Mouse (Mus musculus) cerebellum, adult 2 months (tissue): ENCODE measurements around the gene Insrr. TPM values are rescaled to one million over a fixed set of nuclear protein-coding genes. Genes with fewer than 3 reads are reported as not detected.

Experiments used
- DNase-seq, 2 experiments: peaks; one replicate each; pipeline ENCODE4 v3.0.0; 2021
- H3K27ac ChIP-seq: fragments of 200-500 bp; 2 replicates; pipeline ENCODE4 v1.5.1; 2012; ENCODE audit warnings: low read length, control low read depth, inconsistent platforms; ENCODE audit not compliant: insufficient read depth
- H3K27me3 ChIP-seq: fragments of 200-500 bp; 2 replicates; pipeline ENCODE4 v1.6.1; 2012; ENCODE audit warnings: inconsistent platforms, mild to moderate bottlenecking, low read length, moderate library complexity; ENCODE audit not compliant: control insufficient read depth, insufficient read depth
- H3K4me1 ChIP-seq: fragments of 200-500 bp; 2 replicates; pipeline ENCODE4 v1.6.1; 2011; ENCODE audit warnings: low read length; ENCODE audit not compliant: control insufficient read depth, insufficient read depth
- H3K4me3 ChIP-seq: fragments of 200-500 bp; replicated peaks from 2 replicates; pipeline ENCODE3; 2011; ENCODE audit warnings: mild to moderate bottlenecking, low read depth, low read length, control low read depth; ENCODE audit not compliant: insufficient read depth
- CTCF ChIP-seq: fragments of 200-500 bp; IDR thresholded peaks from 2 replicates; pipeline ENCODE4 v1.5.1; 2011; ENCODE audit warnings: low read depth, mild to moderate bottlenecking, control low read depth, low read length, moderate library complexity, borderline replicate concordance; ENCODE audit not compliant: insufficient read depth
- POLR2A ChIP-seq: fragments of 200-500 bp; IDR thresholded peaks from 2 replicates; pipeline ENCODE4 v1.6.1; 2011; ENCODE audit warnings: low read length, control low read depth, borderline replicate concordance; ENCODE audit not compliant: insufficient read depth
- WGBS: fragments of 180-500 bp; shearing (Covaris S2); methylation state at CpG from one replicate; pipeline ENCODE4 v1.1.7; 2018; 5-methylcytosine and 5-hydroxymethylcytosine counted together
- polyA plus RNA-seq: library from polyadenylated mRNA; depleted of rRNA; stranded (reverse); fragments of >200 nt; gene quantifications from 2 replicates; pipeline ENCODE4 v1.2.3, GENCODE M21; 2012

Insrr gene
- polyA plus RNA-seq, 1 experiment: 1.4 TPM

- DNase-seq: no peak
- H3K4me3 ChIP-seq: no peak overlapping the region
- no peak overlapping the region for H3K27ac ChIP-seq
- TF ChIP-seq POLR2A (no peak), CTCF (no peak)
- H3K27me3 ChIP-seq: no peaks in the 10 kb centered on the region
- H3K4me1 ChIP-seq: no peaks in the 10 kb centered on the region
- whole genome bisulfite sequencing: 29% methylated on average over 4 of the region's 5 CpGs
These were observed 38.1 kb upstream of the Insrr start for GRCm38 (mm10) chr3:87758641-87759040.

GRCm38 (mm10) chr3:87761408-87762375 lies 35.1 kb upstream of the Insrr start:
- no peak overlapping the region for H3K4me3 ChIP-seq
- DNase-seq: no peak
- H3K27ac ChIP-seq: no peak overlapping the region
- WGBS: 76% methylated on average over 20 of the region's 20 CpGs
- no peaks in the 10 kb centered on the region for H3K4me1 ChIP-seq
- H3K27me3 ChIP-seq: no peaks in the 10 kb centered on the region
- no peak for TF ChIP-seq POLR2A
- TF ChIP-seq CTCF: no peak

- Histone ChIP-seq H3K4me1 (no peaks in the 10 kb centered on the region), H3K4me3 (no peak overlapping the region), H3K27ac (no peak overlapping the region), H3K27me3 (no peaks in the 10 kb centered on the region)
- DNase-seq: no peak
- 59% methylated on average over 4 of the region's 4 CpGs for WGBS
- TF ChIP-seq POLR2A (no peak), CTCF (no peak)
These were observed 33.5 kb upstream of the Insrr start for GRCm38 (mm10) chr3:87763202-87763601.

- no peaks in the 10 kb centered on the region for H3K4me1 ChIP-seq
- H3K27ac ChIP-seq: no peak overlapping the region
- H3K27me3 ChIP-seq: no peaks in the 10 kb centered on the region
- 19% methylated on average over 15 of the region's 15 CpGs for WGBS
- TF ChIP-seq POLR2A (no peak), CTCF (no peak)
- H3K4me3 ChIP-seq: no peak overlapping the region
- DNase-seq: no peak
These were observed 33.0 kb upstream of the Insrr start for GRCm38 (mm10) chr3:87763683-87764289.

- no peak overlapping the region for H3K4me3 ChIP-seq
- 17% methylated on average over 10 of the region's 10 CpGs for WGBS
- H3K27ac ChIP-seq: no peak overlapping the region
- no peaks in the 10 kb centered on the region for H3K27me3 ChIP-seq
- H3K4me1 ChIP-seq: no peaks in the 10 kb centered on the region
- DNase-seq: no peak
- TF ChIP-seq POLR2A (no peak), CTCF (no peak)
These were observed 32.2 kb upstream of the Insrr start for GRCm38 (mm10) chr3:87764506-87764905.

- 33% methylated on average over 10 of the region's 10 CpGs for WGBS
- TF ChIP-seq POLR2A (no peak), CTCF (no peak)
- no peak for DNase-seq
- no peak overlapping the region for H3K27ac ChIP-seq
- H3K4me3 ChIP-seq: no peak overlapping the region
- no peaks in the 10 kb centered on the region for H3K4me1 ChIP-seq
- H3K27me3 ChIP-seq: no peaks in the 10 kb centered on the region
These were observed 31.7 kb upstream of the Insrr start for GRCm38 (mm10) chr3:87765091-87765490.

GRCm38 (mm10) chr3:87765631-87766283 lies 31.0 kb upstream of the Insrr start:
- no peak for DNase-seq
- no peak overlapping the region for H3K4me3 ChIP-seq
- no peak overlapping the region for H3K27ac ChIP-seq
- 71% methylated on average over 5 of the region's 5 CpGs for WGBS
- no peaks in the 10 kb centered on the region for H3K4me1 ChIP-seq
- TF ChIP-seq CTCF: no peak
- no peak for TF ChIP-seq POLR2A
- no peaks in the 10 kb centered on the region for H3K27me3 ChIP-seq

GRCm38 (mm10) chr3:87766284-87766667 lies 30.5 kb upstream of the Insrr start:
- WGBS: 88% methylated on average over 3 of the region's 3 CpGs
- H3K4me3 ChIP-seq: no peak overlapping the region
- no peak for TF ChIP-seq POLR2A
- no peak for TF ChIP-seq CTCF

More at GRCm38 (mm10) chr3:87766284-87766667, 30.5 kb upstream of the Insrr start:
- DNase-seq: no peak
- no peaks in the 10 kb centered on the region for H3K4me1 ChIP-seq
- no peak overlapping the region for H3K27ac ChIP-seq
- H3K27me3 ChIP-seq: no peaks in the 10 kb centered on the region
